Mouse (Mus musculus): ENCODE measurements around the gene Gm7714. TPM values are rescaled to one million over a fixed set of nuclear protein-coding genes. Genes with fewer than 3 reads are reported as not detected.

Gm7714 gene
- polyA plus RNA-seq (2017; shearing (Covaris generic)): not detected

GRCm38 (mm10) chr5:88268619-88269018 is at the start of gene Gm7714:
TSS of gene Gm7714 (plus strand) at chr5:88268919.

GRCm38 (mm10) chr5:88317012-88317411 is 48.3 kb downstream of the Gm7714 start, which contains the start of gene Prol1:
TSS of gene Prol1 (plus strand) at chr5:88317312.

Other genes starting within 250 kb of the Gm7714 start
- not detected for gene Smr2, start 182.4 kb upstream of the Gm7714 start, polyA plus RNA-seq (2017; shearing (Covaris generic))
- gene Gm11116, start 157.4 kb upstream of the Gm7714 start, polyA plus RNA-seq (2017; shearing (Covaris generic)): not detected
- gene Gm11115, start 114.8 kb upstream of the Gm7714 start, polyA plus RNA-seq (2017; shearing (Covaris generic)): not detected
- gene Prol1, start 48.4 kb downstream of the Gm7714 start, polyA plus RNA-seq (2017; shearing (Covaris generic)): not detected
- gene Amtn, start 107.2 kb downstream of the Gm7714 start, polyA plus RNA-seq (2017; shearing (Covaris generic)): not detected
- not detected for gene Ambn, start 187.1 kb downstream of the Gm7714 start, polyA plus RNA-seq (2017; shearing (Covaris generic))
- not detected for gene Enam, start 219.1 kb downstream of the Gm7714 start, polyA plus RNA-seq (2017; shearing (Covaris generic))

Measured in activated CD4-positive, CD25-positive, alpha-beta regulatory T cell, adult 9 weeks (primary cell).